Mouse (Mus musculus) right cerebral cortex, postnatal 14 days (tissue): ENCODE results near the gene Marc2.

Experiments
- DNase-seq: peaks from one replicate; pipeline ENCODE4 v3.0.0; 2022

Marc2 gene

DNA sequence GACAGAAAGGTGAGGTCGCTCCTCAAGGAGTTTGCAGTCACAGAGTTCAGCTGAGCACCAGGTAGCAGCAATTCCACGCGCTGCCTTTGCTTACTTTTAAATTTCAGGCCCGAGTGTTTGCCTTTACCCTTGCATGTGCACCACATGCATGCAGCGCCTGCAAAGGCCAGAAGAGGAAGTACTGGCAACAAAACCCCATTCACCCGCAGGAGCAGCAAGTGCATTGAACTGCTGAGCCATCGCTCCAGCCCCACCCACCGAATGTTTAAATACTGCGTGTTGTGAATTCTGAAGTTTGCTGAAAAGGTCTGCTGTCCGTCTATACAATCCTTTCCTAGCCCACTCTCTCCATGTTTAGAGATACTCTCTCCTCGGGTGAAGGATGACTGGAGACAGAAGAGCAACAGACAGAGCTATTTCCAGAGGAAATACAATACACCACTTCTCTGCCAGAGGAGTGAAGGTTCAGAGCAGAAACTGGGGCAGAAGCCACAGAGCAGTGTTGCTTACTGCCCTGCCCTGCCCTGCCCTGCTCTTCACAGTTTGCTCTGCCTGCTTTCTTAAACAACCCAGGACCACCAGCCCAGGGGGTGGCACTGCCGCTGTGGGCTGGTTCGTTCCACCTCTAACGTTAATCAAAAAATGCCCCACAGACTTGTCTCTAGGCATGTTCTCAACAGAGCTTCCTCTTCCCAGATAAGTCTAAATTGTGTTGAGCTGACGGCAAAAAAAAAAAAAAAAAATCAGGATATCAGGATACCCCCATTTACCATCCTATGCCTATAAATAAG is 38.4 kb downstream of the Marc2 start:
- DNase-seq = no peak

DNA sequence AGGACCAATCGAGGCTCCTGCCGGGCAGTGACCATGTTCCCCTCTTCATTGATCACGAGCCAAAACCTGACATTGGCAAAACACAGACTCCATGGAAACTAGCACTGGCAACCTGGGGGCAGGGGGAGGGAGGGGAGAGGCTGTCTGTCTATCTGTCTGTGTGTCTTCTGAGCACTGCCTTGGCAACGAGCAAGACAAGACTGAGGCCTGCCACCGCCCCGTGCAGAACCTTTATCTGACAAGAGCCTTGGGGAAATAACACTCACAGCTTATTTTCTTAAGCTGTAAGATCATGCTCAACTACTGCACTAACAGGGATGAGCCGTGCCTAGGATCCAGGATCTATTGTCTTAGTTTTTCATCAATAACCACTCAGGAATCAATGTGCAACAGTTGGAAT is 39.1 kb downstream of the Marc2 start:
- DNase-seq = no peak

DNA sequence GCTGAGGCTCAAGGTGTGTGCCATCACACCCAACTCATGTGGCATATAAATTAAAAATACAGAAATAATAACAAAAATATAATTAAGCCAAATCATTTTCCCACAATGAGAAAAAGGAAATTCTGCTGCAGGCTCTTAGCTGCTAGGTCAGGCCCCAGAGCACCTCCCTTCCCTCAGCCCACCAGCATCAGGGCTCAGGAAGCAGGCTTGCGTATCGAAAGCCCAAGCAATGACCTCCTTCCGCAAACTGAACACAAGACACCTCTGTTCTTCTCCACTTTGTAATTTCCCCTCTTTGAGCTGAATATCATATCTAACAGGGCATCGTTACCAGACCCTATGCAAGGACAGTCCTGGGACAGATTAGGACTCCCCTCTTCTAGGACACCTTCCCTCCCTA is 40.5 kb downstream of the Marc2 start:
- DNase-seq = no peak

DNA sequence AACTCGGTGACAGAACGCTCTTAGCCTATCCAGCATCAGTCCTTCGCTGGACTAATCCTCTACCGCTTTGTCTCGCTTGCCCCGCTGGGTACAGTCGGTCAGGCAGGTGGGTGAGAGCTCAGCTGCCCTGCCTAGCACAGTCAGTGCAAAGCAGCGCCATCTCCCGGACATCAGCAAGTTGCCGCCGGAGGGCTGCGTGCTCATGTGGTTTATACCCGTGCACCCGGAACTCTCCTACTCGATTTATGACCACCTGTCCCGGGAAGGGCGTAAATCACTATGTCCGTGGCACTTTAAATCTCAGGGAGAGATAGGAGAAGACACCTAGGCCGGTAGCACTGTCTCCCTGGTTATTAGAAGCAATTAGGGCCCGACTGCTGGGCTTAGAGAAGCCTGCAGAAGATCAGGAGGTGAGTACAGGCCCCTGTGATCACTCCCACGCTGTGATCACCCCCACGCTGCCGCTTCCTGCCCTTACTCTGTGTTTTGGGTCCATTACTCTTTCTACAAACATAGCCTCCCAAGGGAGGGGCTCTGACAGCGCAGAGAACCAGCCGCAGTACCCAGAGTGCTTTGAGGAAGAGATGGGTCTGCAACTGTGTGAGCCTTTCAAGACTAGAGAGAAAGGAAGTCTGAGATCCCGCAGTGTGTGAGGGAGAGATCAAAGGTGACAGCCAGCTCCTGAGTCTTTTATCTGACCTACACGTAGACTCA is 52.9 kb downstream of the Marc2 start:
- peak; percentile 49 for DNase-seq

DNA sequence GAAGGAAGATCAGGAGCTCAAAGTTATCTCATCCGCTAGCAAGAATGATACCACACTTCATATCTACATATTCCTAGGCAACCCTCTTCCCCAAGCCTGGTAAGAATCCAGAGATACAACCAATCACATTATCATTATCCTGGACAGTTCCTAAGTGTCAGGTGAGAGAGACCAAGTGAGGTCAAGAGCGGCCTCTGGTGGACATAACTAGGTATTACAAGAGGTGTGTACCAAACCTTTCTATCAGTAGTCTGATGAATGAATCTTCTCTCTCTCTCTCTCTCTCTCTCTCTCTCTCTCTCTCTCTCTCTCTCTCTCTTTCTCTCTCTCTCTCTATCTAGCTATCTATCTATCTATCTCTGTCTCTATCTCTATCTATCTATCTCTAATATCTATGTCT is 55.1 kb downstream of the Marc2 start:
- DNase-seq = no peak

DNA sequence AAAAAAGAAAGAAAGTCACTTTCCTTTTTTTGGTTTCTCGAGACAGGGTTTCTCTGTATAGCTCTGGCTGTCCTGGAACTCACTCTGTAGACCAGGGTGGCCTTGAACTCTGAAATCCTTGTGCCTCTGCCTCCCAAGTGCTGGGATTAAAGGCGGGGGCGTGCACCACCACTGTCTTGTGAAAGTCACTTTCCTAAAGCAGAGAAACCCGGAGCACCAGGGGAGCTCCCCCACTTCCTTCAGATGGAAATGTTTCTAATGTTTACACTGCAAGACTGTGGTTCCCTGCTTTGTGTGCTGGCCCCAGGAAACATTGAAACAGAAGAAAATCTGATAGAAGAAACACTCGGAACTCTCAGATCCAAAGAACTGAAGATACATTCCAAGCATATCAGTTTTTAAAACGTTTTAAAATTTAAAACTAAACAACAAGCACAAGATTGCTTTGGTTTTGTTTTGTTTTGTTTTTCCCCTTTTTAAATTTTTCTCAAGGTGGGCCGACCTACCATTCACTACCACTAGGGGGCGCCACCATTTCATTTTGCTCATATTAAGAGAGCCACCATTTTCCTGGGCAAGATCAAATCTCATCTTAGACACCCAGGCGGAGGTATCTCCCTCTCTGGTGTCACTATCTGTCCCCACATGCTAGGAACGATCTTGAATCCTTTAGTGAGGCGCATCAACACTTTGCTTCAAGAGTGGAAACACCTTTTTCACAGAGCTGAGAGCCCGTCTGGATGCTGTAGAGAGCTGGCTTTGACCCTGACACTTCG is 59.7 kb downstream of the Marc2 start:
- DNase-seq = no peak

DNA sequence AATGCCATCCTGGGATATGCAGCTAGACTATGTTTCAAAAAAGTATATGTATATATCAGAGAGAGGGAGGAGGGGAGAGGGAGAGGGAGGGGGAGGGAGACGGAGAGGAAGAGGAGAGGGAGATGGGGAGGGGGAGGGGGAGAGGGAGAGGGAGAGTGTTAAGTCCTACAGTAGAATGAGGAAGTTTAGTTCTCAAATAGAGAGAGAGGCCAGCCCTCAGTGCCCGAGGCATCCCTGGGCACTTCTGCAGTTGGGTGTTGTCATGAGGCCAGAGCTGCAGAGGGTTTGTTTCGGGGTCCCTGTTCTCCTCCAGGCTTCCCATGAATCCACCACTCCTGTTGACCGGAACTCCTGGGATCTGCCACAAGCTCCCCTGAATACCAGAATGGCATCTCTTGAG is 62.6 kb downstream of the Marc2 start:
- DNase-seq = no peak

DNA sequence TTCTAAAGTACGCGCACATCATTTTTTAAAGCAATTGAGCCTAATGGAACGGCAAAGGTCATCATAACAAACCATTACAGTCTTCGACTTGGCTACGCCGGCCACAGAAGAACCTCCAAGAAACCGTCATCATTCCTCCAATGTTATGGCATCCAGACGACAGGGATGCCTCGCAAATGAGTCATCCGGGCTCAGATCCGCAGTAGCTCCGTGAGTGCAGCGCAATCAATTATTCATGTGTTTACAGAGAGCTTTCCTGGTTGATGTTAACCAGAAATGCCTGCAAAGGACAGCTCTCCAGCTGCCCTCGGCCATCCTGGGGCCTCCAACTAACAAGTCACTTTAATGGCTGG is 64.1 kb downstream of the Marc2 start:
- DNase-seq = no peak

DNA sequence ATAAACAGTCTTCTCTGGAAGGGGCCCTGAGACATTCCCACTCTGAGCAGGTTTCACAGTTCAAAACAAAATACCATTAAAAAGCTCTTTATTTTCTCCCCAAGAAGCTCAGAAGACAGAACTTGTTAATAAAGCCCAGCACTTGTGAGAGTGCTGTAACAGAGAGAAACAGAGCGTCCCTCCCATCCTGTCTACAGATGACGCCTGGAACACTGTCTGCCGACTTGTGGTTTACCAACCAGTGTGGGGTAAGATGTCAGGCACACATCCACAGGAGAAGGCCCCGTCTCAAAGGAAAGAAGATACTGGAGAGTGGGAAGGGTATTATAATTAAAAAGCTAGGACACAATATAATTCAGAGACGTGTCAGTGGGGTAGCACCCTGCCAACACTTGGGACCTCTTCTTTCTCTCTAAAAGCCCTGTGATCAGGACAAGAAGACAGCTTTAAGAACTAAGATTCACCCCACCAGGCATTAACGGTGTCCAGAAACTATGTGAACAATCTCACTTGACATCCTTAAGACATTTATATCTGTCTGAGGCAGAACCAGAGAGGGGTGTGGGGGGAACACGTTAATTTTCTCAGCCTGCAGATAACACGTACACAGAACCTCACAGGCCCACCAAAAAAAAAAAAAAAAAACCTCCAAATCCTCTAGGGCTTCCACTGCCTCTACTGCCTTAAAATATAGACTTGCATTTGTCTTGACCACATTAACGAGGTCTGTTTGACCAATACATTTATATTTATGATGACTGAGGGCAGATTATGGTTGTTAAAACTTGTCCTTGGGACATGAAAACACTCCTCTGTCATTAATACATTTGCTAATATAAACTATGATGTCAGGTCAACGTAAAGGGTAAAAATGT is 64.7 kb downstream of the Marc2 start:
- DNase-seq = no peak

DNA sequence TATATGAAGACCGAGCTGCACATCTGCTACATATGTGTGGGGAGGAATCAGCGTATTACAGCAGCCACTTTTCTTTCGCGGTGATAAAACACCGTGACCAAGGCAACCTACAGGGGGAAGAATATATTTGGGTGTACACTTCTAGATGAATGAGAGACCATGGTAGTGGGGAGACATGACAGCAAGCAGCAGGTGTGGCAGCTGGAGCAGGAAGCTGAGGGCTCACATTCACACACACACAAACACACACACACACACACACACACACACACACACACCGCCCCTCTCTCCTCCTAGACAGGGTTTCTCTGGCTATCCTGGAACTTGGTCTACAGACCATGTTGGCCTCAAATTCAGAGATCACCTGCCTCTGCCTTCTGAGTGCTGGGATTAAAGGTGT is 68.1 kb downstream of the Marc2 start:
- no peak for DNase-seq

DNA sequence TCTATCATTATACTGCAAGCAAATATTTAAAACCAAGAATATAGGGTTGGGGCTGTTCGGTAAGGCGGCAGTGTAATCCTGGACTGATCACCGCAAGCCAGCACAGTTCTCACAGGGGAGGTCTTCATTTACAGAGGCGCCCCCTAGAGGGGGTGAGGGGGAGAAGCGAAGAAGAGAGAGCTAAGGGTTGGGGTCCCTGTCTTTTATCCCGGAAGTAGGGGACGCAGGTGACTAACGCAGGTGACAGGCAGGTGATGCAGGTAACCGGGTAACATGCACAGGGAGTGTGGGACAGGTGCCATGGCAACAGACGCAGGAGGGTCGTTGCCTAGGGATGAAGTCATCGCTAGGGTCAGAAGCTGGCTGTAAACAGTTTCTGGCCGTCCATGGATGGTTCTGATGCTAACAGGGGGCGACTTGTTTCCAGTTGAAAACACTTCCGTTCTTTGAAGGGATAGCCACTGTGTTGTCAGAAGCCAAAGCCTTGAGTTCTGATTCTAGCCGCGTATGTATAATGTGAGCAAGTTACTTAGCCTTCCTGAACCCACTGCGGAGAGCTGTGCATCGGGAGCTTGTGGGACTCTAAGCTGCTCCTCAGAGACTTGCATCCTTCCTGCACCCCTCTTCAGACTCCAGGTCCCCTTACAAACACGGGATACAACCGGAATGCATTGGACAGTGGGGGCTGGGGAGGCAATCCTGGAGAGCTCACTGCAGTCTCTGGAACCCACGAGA is 69.0 kb downstream of the Marc2 start:
- peak; percentile 5 for DNase-seq

DNA sequence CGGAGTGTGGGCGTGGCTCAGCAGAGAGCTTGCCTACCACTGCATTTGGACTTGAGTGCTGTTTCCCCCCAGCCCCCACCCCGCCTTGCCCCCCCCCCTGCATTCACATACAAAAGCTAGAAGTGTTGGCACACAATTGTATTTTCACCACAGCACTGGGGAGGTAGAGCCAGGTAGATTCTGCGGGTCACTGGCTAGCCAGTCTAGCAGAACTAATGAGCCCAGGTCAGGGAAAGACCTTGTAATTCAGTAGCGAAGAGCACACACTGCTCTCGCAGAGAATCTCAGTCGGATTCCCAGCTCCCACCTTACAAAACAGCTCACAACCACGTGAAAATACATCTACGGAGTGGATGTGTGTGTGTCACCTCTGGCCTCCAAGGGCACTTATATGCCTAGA is 71.0 kb downstream of the Marc2 start:
- no peak for DNase-seq

DNA sequence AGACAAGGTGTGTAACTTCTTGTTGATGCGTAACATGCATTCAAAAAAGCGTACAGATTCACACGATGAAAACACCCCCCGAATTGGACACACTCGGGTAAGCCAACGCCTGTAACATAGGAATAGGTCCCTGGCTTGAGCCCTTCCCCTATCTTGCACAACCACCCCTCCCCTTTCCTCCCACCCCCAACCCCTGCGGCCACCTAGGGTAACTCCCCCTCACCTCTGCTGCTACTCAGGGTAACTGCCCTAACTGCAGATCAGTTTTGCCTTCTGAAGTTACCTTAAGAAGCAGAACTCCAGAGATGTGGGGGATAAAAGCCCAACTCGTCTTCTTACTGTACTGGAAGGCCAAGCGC is 74.4 kb downstream of the Marc2 start:
- DNase-seq = no peak

DNA sequence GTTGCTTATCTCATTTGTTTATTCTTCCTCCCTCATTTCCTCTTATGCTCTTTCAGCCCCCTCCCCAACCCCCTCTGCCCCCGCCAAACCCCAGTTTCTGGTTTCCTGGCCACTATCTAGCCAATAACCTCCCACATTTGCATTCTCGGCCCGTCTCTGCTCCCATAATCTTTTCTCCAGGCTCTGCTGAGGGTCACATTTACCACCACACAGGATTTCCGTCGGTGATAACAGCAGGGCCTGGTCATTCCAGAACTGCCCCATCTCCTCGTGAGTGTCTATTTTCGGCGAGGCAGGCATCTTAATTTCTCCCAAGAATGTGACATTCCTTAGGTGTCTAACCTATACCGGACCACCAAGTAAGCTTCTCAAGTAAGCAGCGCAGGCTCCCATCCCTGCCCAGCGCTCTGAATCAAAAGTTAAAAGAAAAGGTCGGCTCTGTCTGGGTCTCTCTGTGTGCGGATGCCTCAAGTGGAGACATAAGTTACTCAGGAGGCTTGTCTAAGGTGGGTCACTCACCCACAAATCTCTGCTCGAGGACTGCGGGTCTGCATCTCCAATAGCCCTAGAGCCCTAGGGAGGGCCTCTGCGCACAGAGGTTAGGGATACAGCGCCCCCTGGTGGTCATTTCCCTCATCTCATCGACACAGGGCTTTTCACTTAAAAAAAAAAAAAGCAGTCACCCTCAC is 74.9 kb downstream of the Marc2 start:
- peak; percentile 86 for DNase-seq

DNA sequence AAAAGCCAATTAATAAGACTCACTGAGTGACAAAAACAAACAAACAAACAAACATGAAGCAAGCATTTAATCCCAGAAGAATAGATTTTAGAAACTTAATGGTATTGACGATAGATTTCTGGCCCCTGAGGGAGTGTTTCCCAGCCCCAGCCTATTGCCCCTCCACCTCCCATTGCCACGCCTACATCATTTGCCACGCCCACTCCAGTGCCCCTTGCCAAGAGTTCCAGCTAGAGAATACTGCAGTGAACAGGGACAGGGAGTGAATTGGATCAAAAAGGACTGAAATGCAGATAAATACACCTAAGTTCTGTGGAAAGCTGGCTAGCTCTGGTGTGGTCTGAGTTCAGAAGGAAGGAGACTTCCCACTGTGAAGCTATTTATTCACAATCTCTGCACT is 82.4 kb downstream of the Marc2 start:
- DNase-seq = no peak
